Comparison of ENCODE assay signal across 23 mouse cellular contexts in genomic region chr17:79299925-79300324, GRCm38 (mm10). TPM values are rescaled to one million over a fixed set of nuclear protein-coding genes. Genes with fewer than 3 reads are reported as not detected.
DNase-seq lines count a peak whose midpoint lies in the region; ATAC-seq and TF ChIP-seq lines count a peak whose summit lies in the region.
"Had no signal": no experiment of that assay in that cellular context is flagged by ENCODE, and none has a peak within 500 bp of the region (broad histone marks: within the 10 kb centered on the region; RNA-seq: fewer than 3 reads in every experiment).

No protein-coding gene starts in this region.

- intact Hi-C loops in heart, postnatal 10 days (cut with DNase I), result no loop called here

- no peaks in the 10 kb centered on the region for H3K36me3 ChIP-seq in heart, embryonic 10.5 days
- no peaks in the 10 kb centered on the region for H3K36me3 ChIP-seq in heart, embryonic 14.5 days (ENCODE audit: control insufficient read depth, insufficient read depth, low read length)
- H3K36me3 ChIP-seq: embryonic facial prominence, embryonic 10.5 days; heart, embryonic 15.5 days; hindbrain, embryonic 12.5 days had no signal

- no peak overlapping the region for H3K4me2 ChIP-seq in heart, embryonic 14.5 days (ENCODE audit: low read length)
- H3K4me2 ChIP-seq: forebrain, embryonic 13.5 days; heart, embryonic 15.5 days; hindbrain, embryonic 12.5 days had no signal

- no peak for DNase-seq in heart, embryonic 10.5 days (ENCODE audit: low spot score)
- no peak for DNase-seq in heart, adult 18-20 months
- no peak for DNase-seq in heart, postnatal 10 days
- DNase-seq in lung, postnatal 36 days, result peak; percentile 34
- DNase-seq in lung, adult 2 months, result no peak
- DNase-seq in c-Kit-positive CD71-positive TER-119-positive erythroid progenitor cells, embryonic 14.5 days (ENCODE audit: low spot score), result no peak
- DNase-seq: adrenal gland, postnatal 14 days; cerebellum, adult 2 months; cerebellum, postnatal 10 days; forebrain, postnatal 0 days; gastrocnemius, postnatal 14 days; heart, postnatal 36 days had no signal

- H3K9ac ChIP-seq in heart, embryonic 14.5 days (ENCODE audit: low read length), result no peak overlapping the region
- H3K9ac ChIP-seq: forebrain, embryonic 13.5 days; forebrain, postnatal 0 days; heart, embryonic 15.5 days; hindbrain, embryonic 12.5 days had no signal

- no peaks in the 10 kb centered on the region for H3K27me3 ChIP-seq in heart, embryonic 10.5 days (ENCODE audit: insufficient read depth, poor library complexity, severe bottlenecking)
- no peaks in the 10 kb centered on the region for H3K27me3 ChIP-seq in heart, embryonic 14.5 days (ENCODE audit: control insufficient read depth, insufficient read depth, low read length)
- H3K27me3 ChIP-seq: CH12.LX; forebrain, embryonic 13.5 days; heart, embryonic 15.5 days; hindbrain, embryonic 12.5 days; Patski had no signal

- no peak for ATAC-seq in heart, embryonic 14.5 days (ENCODE audit: insufficient number of reproducible peaks, insufficient read depth, low FRiP score, low read depth)
- ATAC-seq: activated CD4-positive, CD25-positive, alpha-beta regulatory T cell, adult 4 months; forebrain, embryonic 13.5 days; forebrain, postnatal 0 days; hindbrain, embryonic 16.5 days; inflammation-experienced regulatory T-cells, adult 6 months; intestine, postnatal 0 days; Patski had no signal

- no peaks in the 10 kb centered on the region for H3K9me3 ChIP-seq in heart, embryonic 10.5 days
- 0 out of 2 replicates have a peak, but pooled peaks cover 2% of the 10 kb centered on the region for H3K9me3 ChIP-seq in heart, embryonic 14.5 days (ENCODE audit: control insufficient read depth, low read length)
- H3K9me3 ChIP-seq: embryonic facial prominence, embryonic 10.5 days; forebrain, embryonic 13.5 days; heart, embryonic 15.5 days; hindbrain, embryonic 12.5 days had no signal

- no peak for TF ChIP-seq CTCF in lung, adult 2 months (IDR thresholded peaks at IDR 0.05; ENCODE audit: insufficient read depth, low read length)

- no peak for TF ChIP-seq POLR2A in lung, adult 2 months (IDR thresholded peaks at IDR 0.05; ENCODE audit: borderline replicate concordance, extremely low read depth, low read depth, low read length)

- no peak overlapping the region for H3K4me3 ChIP-seq in heart, embryonic 10.5 days
- H3K4me3 ChIP-seq in heart, embryonic 14.5 days (ENCODE audit: control insufficient read depth in 1 of 2, insufficient read depth in 1 of 2, low read depth in 1 of 2, low read length in 2 of 2), result no peak overlapping the region
- H3K4me3 ChIP-seq in lung, adult 2 months (replicated peaks; ENCODE audit: extremely low read depth, low read depth, low read length), result no peak overlapping the region
- H3K4me3 ChIP-seq: embryonic facial prominence, embryonic 10.5 days; forebrain, embryonic 13.5 days; heart, embryonic 15.5 days; hindbrain, embryonic 12.5 days had no signal

- 65% methylated on average over 1 of the region's 1 CpGs for WGBS in heart, embryonic 10.5 days
- WGBS in heart, embryonic 14.5 days, result 20% methylated on average over 1 of the region's 1 CpGs
- 77% methylated on average over 1 of the region's 1 CpGs for WGBS in lung, adult 2 months

- H3K27ac ChIP-seq in heart, embryonic 10.5 days, result peak overlapping the region; percentile 26; the same call in 1 of the 2 replicates
- H3K27ac ChIP-seq in heart, embryonic 14.5 days (replicated peaks in 1 of 2; ENCODE audit: control insufficient read depth in 1 of 2, insufficient read depth in 1 of 2, low read depth in 2 of 2, low read length in 2 of 2), result peak overlapping the region; percentile 20 to 49; a peak in 1 of 4 replicates
- H3K27ac ChIP-seq: embryonic facial prominence, embryonic 10.5 days; forebrain, embryonic 13.5 days; heart, embryonic 15.5 days; hindbrain, embryonic 12.5 days had no signal

- H3K4me1 ChIP-seq in heart, embryonic 10.5 days, result peaks cover 16% of the 10 kb centered on the region
- peaks cover 8 to 10% of the 10 kb centered on the region in 2 experiments for H3K4me1 ChIP-seq in heart, embryonic 14.5 days (ENCODE audit: control insufficient read depth in 2 of 2, insufficient read depth in 2 of 2, low read length in 2 of 2)
- no peaks in the 10 kb centered on the region for H3K4me1 ChIP-seq in lung, adult 2 months (ENCODE audit: control insufficient read depth, insufficient read depth, low read length)
- H3K4me1 ChIP-seq: forebrain, embryonic 13.5 days; hindbrain, embryonic 12.5 days had no signal

RNA-seq across cellular contexts. Expression of gene Cdc42ep3, which starts 55.0 kb away (rescaled TPM):
- polyA plus RNA-seq in heart, embryonic 10.5 days (2016; fragmentation: Nextera tagmentation; extraction: Ambion mirVana), result 27.8 and 30.1 TPM in 2 replicates
- 10 to 100 TPM; 23.5 to 29.8 TPM for total RNA-seq in heart, adult 18-20 months (2021)
- polyA plus RNA-seq in heart, embryonic 14.5 days (2014; fragmentation: Nextera tagmentation; extraction: Ambion mirVana), result 64.5 and 69.4 TPM in 2 replicates
- total RNA-seq in heart, postnatal 10 days (2021), result 10 to 100 TPM; 33.6 to 42.7 TPM
- polyA plus RNA-seq in lung, adult 2 months (2012; rRNA removed), result 21.9 and 23.3 TPM in 2 replicates
